Mouse (Mus musculus) hindbrain, embryonic 14.5 days (tissue): Measurements from ENCODE around the gene Tmem179. TPM values are rescaled to one million over a fixed set of nuclear protein-coding genes. Genes with fewer than 3 reads are reported as not detected.

Source experiments
- ATAC-seq: fragments of 200-750 bp; cut with Nextera tagmentation; 2 replicates; pipeline ENCODE4 v1.8.0; 2017; ENCODE audit warnings: moderate number of reproducible peaks, mild to moderate bottlenecking, moderate TSS enrichment, moderate library complexity; ENCODE audit not compliant: low FRiP score
- DNase-seq: peaks from one replicate; pipeline ENCODE4 v3.0.0-alpha.2; 2015; ENCODE audit warnings: low spot score
- H3K27ac ChIP-seq: fragments of 300-500 bp; sonication (generic); 2 replicates; pipeline ENCODE4 v1.5.1; 2014; ENCODE audit warnings: mild to moderate bottlenecking, moderate library complexity
- H3K27me3 ChIP-seq: fragments of 300-500 bp; sonication (generic); 2 replicates; pipeline ENCODE4 v1.6.1; 2014; ENCODE audit warnings: mild to moderate bottlenecking, low read length, mixed read lengths; ENCODE audit not compliant: control insufficient read depth, insufficient read depth
- H3K36me3 ChIP-seq: fragments of 300-500 bp; sonication (generic); replicated peaks from 2 replicates; pipeline ENCODE4 v1.6.1; 2014; ENCODE audit not compliant: control insufficient read depth, insufficient read depth
- H3K4me1 ChIP-seq: fragments of 300-500 bp; sonication (generic); replicated peaks from 2 replicates; pipeline ENCODE4 v1.6.1; 2014; ENCODE audit warnings: antibody characterized with exemption, low read length, mixed read lengths; ENCODE audit not compliant: control insufficient read depth, insufficient read depth
- H3K4me2 ChIP-seq: fragments of 300-500 bp; sonication (generic); replicated peaks from 2 replicates; pipeline ENCODE4 v1.6.1; 2014; ENCODE audit warnings: mild to moderate bottlenecking, moderate library complexity
- H3K4me3 ChIP-seq: fragments of 300-500 bp; sonication (generic); replicated peaks from 2 replicates; pipeline ENCODE4 v1.5.1; 2014; ENCODE audit warnings: mild to moderate bottlenecking, low read length
- H3K9ac ChIP-seq: fragments of 300-500 bp; sonication (generic); 2 replicates; pipeline ENCODE4 v1.6.1; 2014
- H3K9me3 ChIP-seq: fragments of 300-500 bp; sonication (generic); 2 replicates; pipeline ENCODE4 v1.6.1; 2016; ENCODE audit warnings: low read length; ENCODE audit not compliant: control insufficient read depth
- WGBS: fragments of 180-500 bp; shearing (Covaris S2); extraction: QIAGEN DNeasy Blood & Tissue Kit; methylation state at CpG from one replicate; pipeline ENCODE4 v1.1.7; 2014; 5-methylcytosine and 5-hydroxymethylcytosine counted together
- polyA plus RNA-seq: library from polyadenylated mRNA; unstranded; fragments of >200 nt; fragmentation: Nextera tagmentation; extraction: Ambion mirVana; gene quantifications from 2 replicates; pipeline ENCODE4 v1.2.1, GENCODE M21; 2014

Gene Tmem179
- polyA plus RNA-seq, 1 experiment from 2014 or later, result 64.6 TPM

DNA sequence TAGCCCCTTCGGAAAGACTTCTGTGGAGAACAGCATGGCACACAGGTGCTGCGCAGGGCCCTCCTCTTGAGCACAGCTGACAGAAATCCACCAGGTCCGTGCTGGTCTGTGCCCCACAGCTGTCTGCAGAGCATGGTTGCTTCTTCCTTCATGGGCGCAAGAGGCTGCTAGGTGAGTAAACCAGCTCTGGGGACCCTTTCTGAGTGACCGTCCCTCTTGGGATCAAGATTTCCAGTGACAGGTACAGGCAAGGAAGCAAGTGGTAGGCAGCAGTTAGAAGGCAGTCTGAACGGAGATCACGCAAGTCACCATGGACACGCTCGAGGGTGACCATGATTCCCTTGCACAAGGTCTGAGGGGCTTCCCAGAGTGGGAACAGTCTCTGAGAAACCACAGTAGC is 27.0 kb downstream of the Tmem179 start:
- Histone ChIP-seq H3K9ac (no peak overlapping the region), H3K4me2 (no peak overlapping the region), H3K27ac (no peak overlapping the region), H3K4me1 (0 out of 2 replicates have a peak, but pooled peaks cover 6% of the 10 kb centered on the region), H3K27me3 (no peaks in the 10 kb centered on the region), H3K9me3 (no peaks in the 10 kb centered on the region), H3K36me3 (no peaks in the 10 kb centered on the region), H3K4me3 (no peak overlapping the region)
- no peak for ATAC-seq
- 90% methylated on average over 9 of the region's 9 CpGs for WGBS
- DNase-seq, result no peak

DNA sequence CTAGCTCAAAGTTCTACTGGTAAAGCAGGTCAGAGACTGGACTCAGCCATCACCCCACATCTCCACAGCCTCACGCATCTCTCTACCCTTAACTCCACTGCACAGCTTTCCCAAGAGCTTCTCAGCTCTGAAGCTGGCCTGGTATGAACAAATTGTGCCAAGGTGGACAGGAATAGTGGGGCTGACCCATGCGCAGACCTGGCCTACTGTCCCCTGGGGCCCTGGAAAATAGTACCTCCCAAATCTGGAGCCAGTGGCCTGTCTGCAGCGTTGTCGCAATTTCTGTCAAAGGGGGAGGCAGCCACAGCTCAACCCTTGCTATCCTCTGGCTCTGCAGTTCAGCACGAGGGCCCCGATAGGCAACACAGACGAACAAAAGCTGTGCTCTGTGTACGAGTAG is 27.4 kb downstream of the Tmem179 start, which contains the start of gene A530016L24Rik:
A530016L24Rik (plus strand) TSS at position 315 of the 400 bp plus-strand sequence.
- Histone ChIP-seq H3K27ac (no peak within 1 kb of the TSS), H3K27me3 (no peaks in the 10 kb centered on the region), H3K9me3 (no peaks in the 10 kb centered on the region), H3K9ac (no peak within 1 kb of the TSS), H3K4me2 (no peak within 1 kb of the TSS), H3K4me3 (no peak within 1 kb of the TSS), H3K4me1 (peaks cover 8% of the 10 kb centered on the region; the same call in 1 of the 2 replicates), H3K36me3 (no peaks in the 10 kb centered on the region)
- ATAC-seq, result no peak
- WGBS, result 89% methylated on average over 8 of the region's 8 CpGs
- no peak for DNase-seq

DNA sequence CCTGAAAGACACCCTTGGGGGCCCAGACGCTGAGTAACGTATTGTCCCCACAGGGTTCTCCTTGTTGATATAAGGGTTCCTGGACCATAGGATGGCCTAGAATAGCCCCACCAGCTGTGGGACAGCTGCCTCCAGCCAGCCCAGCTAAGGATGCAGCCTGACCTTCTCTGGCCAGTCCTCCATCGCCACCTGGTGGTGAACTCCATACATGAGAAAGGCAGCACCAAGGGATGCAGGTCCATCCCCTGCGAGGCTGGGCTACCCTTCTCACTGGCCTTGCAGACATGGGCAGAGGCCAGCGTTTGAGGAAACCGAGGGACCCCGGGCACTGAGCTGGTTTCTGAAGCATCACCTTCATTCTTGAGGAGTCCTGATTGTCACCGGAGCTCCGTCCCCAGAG is 42.8 kb downstream of the Tmem179 start:
- H3K9me3 ChIP-seq, result no peaks in the 10 kb centered on the region
- no peak overlapping the region for H3K9ac ChIP-seq
- no peaks in the 10 kb centered on the region; the same call in 1 of the 2 replicates for H3K27me3 ChIP-seq
- WGBS, result 17% methylated on average over 9 of the region's 9 CpGs
- no peak overlapping the region for H3K4me3 ChIP-seq
- no peak overlapping the region for H3K4me2 ChIP-seq
- DNase-seq (peak; percentile 88), ATAC-seq (peak; percentile 67)
- H3K4me1 ChIP-seq, result peaks cover 9% of the 10 kb centered on the region
- H3K27ac ChIP-seq, result no peak overlapping the region
- H3K36me3 ChIP-seq, result no peaks in the 10 kb centered on the region

DNA sequence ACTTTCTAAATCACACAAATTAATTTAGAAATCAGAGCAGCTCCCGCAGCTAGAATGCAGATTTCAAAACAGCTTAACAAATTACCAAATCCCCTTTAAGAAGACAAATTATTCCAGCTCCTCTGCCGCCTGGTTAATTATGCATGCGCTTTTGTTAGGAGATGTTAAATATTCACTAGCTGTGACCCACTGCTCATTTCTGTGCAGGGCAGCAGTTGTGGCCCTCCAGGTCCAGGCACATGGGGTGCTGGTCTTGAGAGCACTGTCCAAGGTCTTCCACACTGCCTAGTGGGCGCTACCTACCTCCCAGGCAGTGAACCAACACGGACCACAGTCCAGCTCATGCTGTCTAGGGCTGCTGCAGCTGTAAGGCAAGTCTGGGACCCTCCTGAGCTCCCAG is 46.3 kb downstream of the Tmem179 start:
- Histone ChIP-seq H3K4me2 (no peak overlapping the region), H3K4me3 (no peak overlapping the region), H3K27ac (peak overlapping the region; percentile 39), H3K4me1 (peaks cover 9% of the 10 kb centered on the region), H3K36me3 (no peaks in the 10 kb centered on the region), H3K27me3 (no peaks in the 10 kb centered on the region), H3K9ac (no peak overlapping the region), H3K9me3 (no peaks in the 10 kb centered on the region)
- no peak for ATAC-seq
- WGBS, result 32% methylated on average over 5 of the region's 5 CpGs
- DNase-seq, result no peak

DNA sequence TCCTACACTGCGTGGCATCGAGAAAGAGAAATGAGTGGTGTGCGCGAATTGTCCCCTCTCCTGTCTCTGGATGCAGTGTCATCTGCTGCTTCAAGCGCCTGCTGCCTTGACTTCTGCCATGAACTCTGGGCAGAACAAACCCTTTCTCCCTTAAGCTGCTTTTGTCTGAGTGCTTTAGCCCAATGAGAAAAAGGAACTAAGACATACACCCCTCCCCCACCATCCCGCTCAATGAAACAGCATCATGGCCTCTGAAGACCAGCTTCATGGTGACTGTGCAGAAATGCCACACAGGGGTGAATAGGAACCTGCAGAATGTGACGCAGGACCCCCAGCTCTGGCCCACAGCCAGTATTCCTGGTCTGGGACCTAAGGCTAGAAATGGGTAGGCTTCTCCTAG is 47.2 kb downstream of the Tmem179 start:
- ATAC-seq, result no peak
- Histone ChIP-seq H3K9me3 (no peaks in the 10 kb centered on the region), H3K4me2 (no peak overlapping the region), H3K4me1 (peaks cover 9% of the 10 kb centered on the region), H3K27me3 (no peaks in the 10 kb centered on the region), H3K4me3 (no peak overlapping the region), H3K36me3 (no peaks in the 10 kb centered on the region), H3K27ac (no peak overlapping the region), H3K9ac (no peak overlapping the region)
- DNase-seq, result no peak
- 84% methylated on average over 7 of the region's 7 CpGs for WGBS

DNA sequence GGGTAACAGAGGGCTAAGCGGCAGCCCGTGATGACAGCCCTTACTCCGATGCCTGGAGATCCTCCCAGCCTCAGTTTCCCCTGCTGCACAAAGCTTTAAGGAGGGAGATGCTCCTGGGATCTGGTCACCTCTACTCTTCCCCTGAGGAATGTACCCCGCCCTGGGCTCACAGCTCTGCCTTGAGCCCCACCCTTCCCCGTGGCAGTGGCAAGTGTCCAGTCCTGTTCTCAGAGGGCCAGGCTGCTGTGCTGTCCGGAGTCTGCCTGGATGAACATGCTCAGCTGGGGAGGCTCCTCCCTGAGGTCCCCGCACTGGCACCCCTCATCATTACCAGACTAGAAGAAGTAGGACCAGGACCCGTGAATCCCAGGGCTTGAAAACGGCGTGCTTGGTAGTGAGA is 49.2 kb downstream of the Tmem179 start:
- H3K27ac ChIP-seq, result no peak overlapping the region
- 82% methylated on average over 10 of the region's 10 CpGs for WGBS
- DNase-seq (no peak), ATAC-seq (no peak)
- no peak overlapping the region for H3K9ac ChIP-seq
- no peak overlapping the region for H3K4me3 ChIP-seq
- H3K9me3 ChIP-seq, result no peaks in the 10 kb centered on the region
- peaks cover 9% of the 10 kb centered on the region for H3K4me1 ChIP-seq
- no peaks in the 10 kb centered on the region for H3K27me3 ChIP-seq
- H3K36me3 ChIP-seq, result no peaks in the 10 kb centered on the region
- H3K4me2 ChIP-seq, result no peak overlapping the region

DNA sequence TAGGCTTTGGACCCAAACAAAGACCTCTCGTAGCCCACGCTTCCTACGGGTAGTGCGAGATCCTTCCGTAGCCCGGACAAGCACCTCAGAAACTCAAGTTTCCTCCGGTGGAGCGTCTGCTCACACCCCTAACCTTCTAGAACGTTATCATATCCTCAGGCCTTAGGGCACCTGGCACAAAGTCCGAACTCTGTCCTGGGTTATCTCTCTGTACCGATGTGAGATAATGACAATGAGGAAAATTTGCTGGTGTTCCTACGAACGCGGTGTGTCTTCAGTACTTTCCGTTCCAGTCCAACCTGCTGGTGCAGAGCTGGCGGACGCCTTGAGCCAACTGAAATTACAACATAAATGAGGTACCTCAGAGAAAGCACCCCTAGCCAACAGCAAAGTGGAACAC is 50.6 kb downstream of the Tmem179 start:
- 96% methylated on average over 17 of the region's 17 CpGs for WGBS
- ATAC-seq (no peak), DNase-seq (no peak)
- peaks cover 9% of the 10 kb centered on the region for H3K4me1 ChIP-seq
- no peak overlapping the region for H3K9ac ChIP-seq
- no peak overlapping the region for H3K27ac ChIP-seq
- H3K27me3 ChIP-seq, result no peaks in the 10 kb centered on the region
- H3K4me3 ChIP-seq, result no peak overlapping the region
- H3K4me2 ChIP-seq, result no peak overlapping the region
- no peaks in the 10 kb centered on the region for H3K36me3 ChIP-seq
- no peaks in the 10 kb centered on the region for H3K9me3 ChIP-seq

DNA sequence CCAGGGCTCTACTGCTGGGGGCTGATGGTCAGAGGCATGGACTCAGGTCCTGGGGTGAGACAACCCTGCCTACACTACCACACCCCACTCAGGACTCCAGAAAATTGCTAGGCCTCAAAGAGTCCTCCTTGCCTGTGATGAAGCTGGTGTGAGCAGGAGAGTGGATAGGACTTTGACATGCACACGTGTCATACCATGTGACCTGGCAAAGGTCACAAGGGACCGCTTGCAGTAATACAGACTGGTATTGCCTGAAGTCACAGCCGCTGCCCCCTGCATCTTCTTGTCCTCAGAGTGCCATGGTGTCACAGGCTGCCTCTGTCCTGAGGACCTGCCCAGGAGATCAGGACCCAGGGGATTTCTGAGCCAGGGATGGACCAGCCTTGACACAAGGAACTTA is 52.0 kb downstream of the Tmem179 start:
- Histone ChIP-seq H3K9me3 (no peaks in the 10 kb centered on the region), H3K27ac (no peak overlapping the region), H3K27me3 (no peaks in the 10 kb centered on the region; the same call in 1 of the 2 replicates), H3K4me3 (no peak overlapping the region), H3K4me1 (no peaks in the 10 kb centered on the region; the same call in 1 of the 2 replicates), H3K4me2 (no peak overlapping the region), H3K9ac (no peak overlapping the region), H3K36me3 (no peaks in the 10 kb centered on the region)
- 70% methylated on average over 3 of the region's 3 CpGs for WGBS
- ATAC-seq (no peak), DNase-seq (no peak)

DNA sequence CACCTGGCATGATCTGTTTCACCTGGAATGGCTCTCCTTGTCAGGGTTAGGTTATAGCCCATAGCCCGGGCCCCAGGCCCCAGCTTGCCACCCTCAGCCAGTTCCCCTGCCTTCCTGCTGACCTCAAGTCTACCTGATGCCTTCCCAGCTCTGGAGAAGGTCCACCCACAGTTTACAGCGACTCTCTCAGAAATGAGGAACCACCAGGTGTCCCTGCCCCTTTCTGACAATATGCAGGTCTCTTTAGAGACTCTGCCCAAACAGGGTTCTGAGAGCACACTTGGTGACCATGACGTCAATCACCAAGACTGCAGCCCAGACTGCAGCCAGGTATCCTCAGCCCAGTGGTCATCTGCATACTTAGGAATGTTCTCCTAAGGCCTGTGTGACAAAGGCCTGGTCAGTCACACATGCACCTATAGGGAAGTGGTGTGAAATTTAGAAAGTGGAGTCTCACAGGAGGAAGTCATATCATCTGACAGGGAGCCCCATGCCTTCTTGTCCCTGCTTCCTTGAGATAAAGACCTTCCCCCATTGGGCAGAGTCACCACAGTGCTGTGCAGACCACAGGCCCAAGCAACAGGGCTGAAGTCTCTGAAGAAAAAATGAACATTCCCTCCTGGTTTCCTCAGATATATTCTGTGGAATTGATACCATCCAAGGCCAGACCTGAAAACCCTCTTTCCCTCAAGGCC is 52.6 kb downstream of the Tmem179 start:
- no peak overlapping the region for H3K4me3 ChIP-seq
- DNase-seq, result no peak
- no peak overlapping the region for H3K9ac ChIP-seq
- ATAC-seq, result no peak
- no peaks in the 10 kb centered on the region; the same call in 1 of the 2 replicates for H3K4me1 ChIP-seq
- H3K9me3 ChIP-seq, result no peaks in the 10 kb centered on the region
- H3K27me3 ChIP-seq, result peaks cover 4% of the 10 kb centered on the region; the same call in 1 of the 2 replicates
- no peaks in the 10 kb centered on the region for H3K36me3 ChIP-seq
- 87% methylated on average over 3 of the region's 3 CpGs for WGBS
- no peak overlapping the region for H3K4me2 ChIP-seq
- no peak overlapping the region for H3K27ac ChIP-seq
